Mouse (Mus musculus) MEL-GATA-1-ER (cell line): ENCODE results near the gene Gabrg3.
"Not testable (repeated sequence)": the region's sequence is repeated elsewhere in the genome, so short reads cannot be mapped to it uniquely, and the experiment has no call there.

Source experiments
- DNase-seq: peaks from one replicate; pipeline ENCODE4 v3.0.0-alpha.2; 2012; ENCODE audit warnings: low read depth; ENCODE audit errors: extremely low read depth

The Gabrg3 gene

GRCm38 (mm10) chr7:57314971-57315370, 72.0 kb downstream of the Gabrg3 start:
- DNase-seq, result no peak

DNA sequence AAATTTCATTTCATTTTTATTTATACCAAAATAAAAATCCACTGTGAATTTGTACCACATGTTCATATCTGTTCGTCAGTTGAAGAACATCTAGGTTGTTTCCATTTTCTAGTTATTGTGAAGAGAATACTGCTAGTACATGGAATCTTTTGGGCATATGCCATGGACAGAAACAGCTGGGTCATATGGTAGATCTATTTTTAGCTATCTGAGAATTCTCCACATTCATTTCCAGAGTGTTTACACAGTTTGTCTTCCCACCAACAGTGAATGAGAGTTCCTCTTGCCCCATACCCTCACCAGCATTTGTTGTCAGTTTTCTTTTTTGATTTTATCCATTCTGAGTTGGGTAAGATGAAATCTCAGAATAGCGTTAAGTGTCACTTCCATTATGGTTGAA, 75.0 kb downstream of the Gabrg3 start:
- no peak for DNase-seq

- no peak for DNase-seq
Observed at GRCm38 (mm10) chr7:57307337-57307736, 79.7 kb downstream of the Gabrg3 start.

GRCm38 (mm10) chr7:57296639-57297038, 90.3 kb downstream of the Gabrg3 start:
- no peak for DNase-seq

- no peak for DNase-seq
Observed at GRCm38 (mm10) chr7:57294127-57294526, 92.9 kb downstream of the Gabrg3 start.

DNA sequence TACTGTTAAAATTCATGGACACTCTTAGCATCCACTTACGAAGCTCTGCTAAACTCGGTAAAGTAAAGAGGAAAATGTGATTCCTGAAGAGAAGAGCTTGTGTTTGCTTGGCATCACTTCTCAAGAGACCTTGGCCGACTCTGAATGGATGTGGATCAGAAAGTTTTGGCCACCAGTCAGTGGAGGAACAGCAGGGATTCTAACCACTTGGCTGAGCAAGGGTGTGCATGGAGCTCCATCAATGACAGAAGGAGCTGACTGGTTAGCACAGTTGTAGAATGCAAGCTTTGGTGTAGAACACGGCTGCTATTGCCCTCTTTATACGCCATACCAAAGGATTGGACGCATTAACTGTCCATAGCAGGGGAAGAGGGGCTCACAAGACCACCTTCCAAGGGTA, 93.4 kb downstream of the Gabrg3 start:
- DNase-seq, result no peak

DNA sequence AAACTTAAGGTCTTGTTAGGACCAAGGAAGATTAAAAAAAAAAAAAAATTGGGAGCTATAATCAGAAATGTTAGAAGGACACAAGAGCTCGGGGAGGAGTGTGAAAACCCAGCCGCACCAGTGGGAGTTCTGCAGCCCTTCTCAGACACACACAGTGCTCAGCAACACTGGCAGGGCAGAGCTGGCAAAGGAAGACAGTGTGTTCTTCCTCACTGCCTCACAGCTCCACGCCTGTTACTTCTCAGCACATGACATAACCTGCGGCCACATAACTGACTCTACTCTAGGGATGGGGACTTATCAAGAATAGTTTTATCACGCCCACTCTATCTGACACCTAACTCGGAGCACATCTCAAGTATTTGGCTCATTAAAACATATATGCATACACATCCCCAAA, 103.8 kb downstream of the Gabrg3 start:
- no peak for DNase-seq

DNA sequence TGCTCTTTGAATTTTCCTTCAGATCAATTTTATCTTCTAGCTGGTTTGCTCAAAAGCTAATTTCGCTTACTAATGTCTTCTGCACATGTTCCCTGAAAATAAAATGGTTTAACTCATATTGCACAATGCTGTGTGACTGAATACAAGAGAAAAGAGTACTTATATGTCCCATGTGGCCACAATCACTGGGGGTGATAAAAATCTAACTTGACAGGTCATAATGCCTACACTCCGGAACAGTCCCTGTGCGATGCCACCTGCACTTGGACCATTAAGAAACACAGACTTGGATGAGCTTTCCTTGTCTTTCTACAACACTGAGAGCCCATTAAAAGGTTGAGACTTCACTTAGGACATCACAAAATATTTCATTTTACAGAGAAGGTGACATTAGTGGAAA, 108.1 kb downstream of the Gabrg3 start:
- DNase-seq, result no peak

DNA sequence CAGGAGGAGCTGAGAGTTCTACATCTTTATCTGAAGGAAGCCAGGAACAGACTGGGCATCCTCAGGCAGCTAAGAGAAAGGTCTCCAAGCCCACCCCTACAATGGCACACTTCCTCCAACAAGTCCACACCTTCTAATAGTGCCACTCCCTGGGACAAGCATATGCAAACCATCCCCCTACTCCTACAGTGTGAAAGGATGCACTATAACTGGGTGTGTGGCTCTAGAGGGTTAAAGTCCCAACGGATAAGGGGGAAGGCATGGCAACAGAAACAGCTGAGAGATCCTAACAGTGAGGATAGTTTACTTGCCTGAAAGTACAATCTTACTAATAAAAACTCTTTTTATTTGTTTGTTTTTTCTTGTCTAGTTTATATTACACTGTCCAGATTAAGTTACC, 126.8 kb downstream of the Gabrg3 start:
- no peak for DNase-seq

GRCm38 (mm10) chr7:57258893-57259574, 128.0 kb downstream of the Gabrg3 start:
- no peak for DNase-seq

- no peak for DNase-seq
Observed at GRCm38 (mm10) chr7:57243981-57244380, 143.0 kb downstream of the Gabrg3 start.

- DNase-seq, result no peak
Observed at GRCm38 (mm10) chr7:57214119-57214518, 172.9 kb downstream of the Gabrg3 start.

- no peak for DNase-seq
Observed at GRCm38 (mm10) chr7:57186015-57186414, 201.0 kb downstream of the Gabrg3 start.

GRCm38 (mm10) chr7:57175891-57176545, 211.0 kb downstream of the Gabrg3 start:
- DNase-seq, result not testable (repeated sequence)

DNA sequence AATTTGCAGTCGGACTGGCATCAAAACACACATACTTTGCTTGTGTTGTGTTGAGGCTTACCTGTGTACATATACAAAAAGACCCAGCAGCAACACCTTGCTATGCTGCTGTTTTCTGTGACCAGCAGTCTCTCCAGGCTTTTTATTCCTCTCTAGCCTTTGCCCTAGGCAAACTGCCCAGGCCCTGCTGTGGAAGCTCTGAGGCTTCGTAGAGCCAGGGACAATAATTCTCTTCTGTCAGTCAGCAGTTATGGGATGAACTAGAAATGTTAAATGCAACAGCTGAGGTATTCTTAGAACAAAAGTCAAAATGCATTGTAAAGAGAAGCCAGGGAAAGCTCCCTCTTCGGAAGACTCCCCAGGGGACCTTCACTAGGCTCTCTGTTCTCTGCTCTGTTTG, 220.1 kb downstream of the Gabrg3 start:
- no peak for DNase-seq

DNA sequence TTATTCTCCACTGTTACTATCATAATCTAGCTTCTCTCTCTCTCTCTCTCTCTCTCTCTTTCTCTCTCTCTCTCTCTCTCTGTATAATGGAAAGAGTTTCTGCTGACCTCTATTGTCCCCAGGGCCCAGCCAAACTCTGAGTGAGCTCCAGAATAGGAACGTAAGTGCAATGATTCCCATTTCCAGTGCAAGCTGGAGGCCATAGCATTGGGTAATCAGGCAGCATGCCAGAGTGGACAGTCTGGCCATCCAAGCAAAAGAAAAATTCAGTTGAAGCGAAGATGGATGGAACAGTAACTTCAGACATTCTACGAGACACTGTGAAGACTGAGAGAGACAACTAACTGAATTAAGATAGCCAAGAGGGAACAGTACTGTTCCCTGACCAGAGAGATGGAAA, 228.8 kb downstream of the Gabrg3 start:
- DNase-seq, result no peak

DNA sequence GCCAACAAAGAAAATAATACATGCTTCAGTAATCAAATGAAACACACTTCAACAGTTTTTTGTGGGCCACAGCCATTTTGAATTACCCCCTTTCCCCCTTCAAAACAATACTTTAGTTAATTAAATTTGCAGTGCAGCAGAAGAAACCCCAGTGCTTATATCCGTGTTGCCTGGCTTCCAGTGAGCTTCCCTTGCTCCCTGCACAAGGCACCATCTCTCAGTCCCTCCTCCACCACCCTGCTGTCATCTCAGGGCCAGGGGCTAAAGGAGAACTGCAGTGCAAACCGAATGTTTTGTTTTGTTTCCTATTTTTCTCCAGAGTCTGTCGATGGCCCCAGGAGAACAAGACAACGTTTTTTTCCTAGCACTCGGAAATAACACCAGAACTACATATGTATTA, 233.2 kb downstream of the Gabrg3 start:
- no peak for DNase-seq

- DNase-seq, result no peak
Observed at GRCm38 (mm10) chr7:57150768-57151167, 236.2 kb downstream of the Gabrg3 start.

DNA sequence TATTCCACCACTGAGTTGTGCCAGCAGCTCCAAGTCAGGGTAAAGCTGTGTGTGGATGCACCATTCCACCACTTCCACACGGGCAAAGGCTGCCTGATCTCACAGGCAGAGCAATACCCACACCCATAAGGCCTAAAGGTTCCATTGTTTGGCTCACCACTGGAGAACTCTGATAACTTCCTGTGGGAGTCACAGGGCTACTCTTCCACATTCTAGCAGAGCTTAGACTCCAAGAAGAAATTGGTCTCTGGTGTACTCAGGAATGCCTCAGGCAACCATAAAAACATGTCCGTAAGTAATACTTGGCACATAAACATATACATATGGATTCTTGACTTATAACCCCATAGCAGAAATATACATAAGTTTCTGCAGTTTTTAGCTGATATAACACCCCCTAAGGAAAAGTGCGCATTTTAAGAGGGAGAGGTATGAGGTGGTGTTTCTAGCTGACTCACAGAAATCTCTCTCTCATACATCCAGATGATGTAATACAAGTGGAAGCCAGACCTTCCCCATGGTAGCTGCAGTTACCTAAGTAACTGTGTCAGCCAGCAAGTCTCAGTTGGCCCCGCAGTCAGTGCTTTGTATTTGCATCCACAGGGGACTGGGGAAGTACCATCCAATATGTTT, 248.8 kb downstream of the Gabrg3 start:
- DNase-seq, result no peak

GRCm38 (mm10) chr7:57133009-57133408, 254.0 kb downstream of the Gabrg3 start:
- no peak for DNase-seq

GRCm38 (mm10) chr7:57132471-57132870, 254.5 kb downstream of the Gabrg3 start:
- DNase-seq, result no peak

GRCm38 (mm10) chr7:57100065-57100464, 286.9 kb downstream of the Gabrg3 start:
- no peak for DNase-seq

DNA sequence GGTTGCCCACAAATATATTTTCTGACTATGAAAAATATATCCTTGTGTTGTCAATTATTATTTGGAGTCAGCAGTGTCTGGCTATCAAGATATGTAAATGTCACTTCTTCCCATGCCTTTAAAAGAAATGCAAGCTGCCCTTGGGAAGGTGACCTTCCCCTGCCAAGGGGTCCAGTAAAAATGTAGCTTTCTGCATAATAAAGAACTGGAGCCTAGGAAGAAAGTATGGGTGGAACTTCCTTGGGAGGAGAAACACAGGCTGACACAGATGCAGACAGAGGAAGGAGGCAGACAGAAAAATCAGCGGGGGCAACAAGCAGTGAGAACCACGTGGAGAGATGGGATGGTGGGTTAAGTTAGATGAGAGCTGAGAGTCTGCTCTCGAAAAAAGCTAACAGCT, 304.9 kb downstream of the Gabrg3 start:
- no peak for DNase-seq
